Mouse (Mus musculus) limb, embryonic 10.5 days (tissue): Measurements from ENCODE around the gene Nav3. TPM values are rescaled to one million over a fixed set of nuclear protein-coding genes. Genes with fewer than 3 reads are reported as not detected.
A peak's percentile ranks its signal among the peaks of the same experiment; 100 is the strongest.

Source experiments
- DNase-seq: peaks from one replicate; pipeline ENCODE4 v3.0.0-alpha.2; 2017; ENCODE audit warnings: low spot score
- H3K27ac ChIP-seq: fragments of 300-500 bp; sonication (generic); 2 replicates; pipeline ENCODE4 v1.5.1; 2016; ENCODE audit warnings: mild to moderate bottlenecking
- H3K27me3 ChIP-seq: fragments of 300-500 bp; sonication (generic); 2 replicates; pipeline ENCODE4 v1.6.1; 2016; ENCODE audit warnings: low read depth, mild to moderate bottlenecking; ENCODE audit not compliant: poor library complexity, severe bottlenecking
- H3K36me3 ChIP-seq: fragments of 300-500 bp; sonication (generic); 2 replicates; pipeline ENCODE4 v1.6.1; 2016; ENCODE audit warnings: mild to moderate bottlenecking, moderate library complexity
- H3K4me1 ChIP-seq: fragments of 300-500 bp; sonication (generic); 2 replicates; pipeline ENCODE4 v1.6.1; 2016
- H3K4me3 ChIP-seq: fragments of 300-500 bp; sonication (generic); 2 replicates; pipeline ENCODE4 v1.5.1; 2016; ENCODE audit warnings: mild to moderate bottlenecking, moderate library complexity
- H3K9me3 ChIP-seq: fragments of 300-500 bp; sonication (generic); replicated peaks from 2 replicates; pipeline ENCODE4 v1.6.1; 2016; ENCODE audit warnings: mild to moderate bottlenecking
- WGBS: fragments of 180-500 bp; shearing (Covaris S2); methylation state at CpG from one replicate; pipeline ENCODE4 v1.1.7; 2016; 5-methylcytosine and 5-hydroxymethylcytosine counted together
- polyA plus RNA-seq: library from polyadenylated mRNA; unstranded; fragments of >200 nt; fragmentation: Nextera tagmentation; extraction: Ambion mirVana; gene quantifications from 2 replicates; pipeline ENCODE4 v1.2.1, GENCODE M21; 2016

The Nav3 gene
- polyA plus RNA-seq, 1 experiment from 2014 or later: 0.93 TPM

DNA sequence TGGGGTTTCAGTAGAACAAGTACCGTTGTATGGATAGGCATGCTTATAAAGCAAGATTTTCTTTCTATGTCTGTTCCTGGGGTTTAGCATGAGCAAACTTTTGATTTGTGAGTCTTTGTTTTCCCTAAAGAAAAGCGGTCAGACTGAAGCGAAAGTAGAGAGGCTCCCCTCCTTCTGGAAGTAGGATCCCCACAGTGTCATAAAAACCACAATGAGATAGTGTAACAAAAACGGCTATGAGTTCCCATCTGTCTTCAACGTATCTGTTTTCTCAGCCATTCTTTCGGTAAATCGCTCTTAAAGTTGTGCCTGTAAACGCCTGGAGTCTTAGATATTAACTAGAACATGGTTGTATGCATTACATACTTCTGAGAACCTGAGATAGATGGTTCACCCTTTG, 479.7 kb downstream of the Nav3 start:
- no peak for DNase-seq
- Histone ChIP-seq H3K36me3 (no peaks in the 10 kb centered on the region), H3K27me3 (no peaks in the 10 kb centered on the region), H3K27ac (no peak overlapping the region), H3K9me3 (no peaks in the 10 kb centered on the region), H3K4me1 (no peaks in the 10 kb centered on the region), H3K4me3 (no peak overlapping the region)
- WGBS: 90% methylated on average over 8 of the region's 8 CpGs

GRCm38 (mm10) chr10:109974177-109974576, 481.8 kb downstream of the Nav3 start:
- DNase-seq: no peak
- H3K9me3 ChIP-seq: no peaks in the 10 kb centered on the region
- H3K36me3 ChIP-seq: no peaks in the 10 kb centered on the region
- H3K4me1 ChIP-seq: no peaks in the 10 kb centered on the region
- H3K4me3 ChIP-seq: no peak overlapping the region
- 81% methylated on average over 4 of the region's 4 CpGs for WGBS
- H3K27me3 ChIP-seq: no peaks in the 10 kb centered on the region
- H3K27ac ChIP-seq: no peak overlapping the region

- Histone ChIP-seq H3K9me3 (no peaks in the 10 kb centered on the region), H3K27me3 (no peaks in the 10 kb centered on the region), H3K36me3 (no peaks in the 10 kb centered on the region), H3K27ac (no peak overlapping the region), H3K4me3 (no peak overlapping the region), H3K4me1 (no peaks in the 10 kb centered on the region)
- WGBS: 68% methylated on average over 3 of the region's 3 CpGs
- no peak for DNase-seq
Measured at GRCm38 (mm10) chr10:109973483-109973882, 482.5 kb downstream of the Nav3 start.

- no peak for DNase-seq
- Histone ChIP-seq H3K27me3 (no peaks in the 10 kb centered on the region), H3K36me3 (no peaks in the 10 kb centered on the region), H3K4me3 (no peak overlapping the region), H3K4me1 (no peaks in the 10 kb centered on the region), H3K27ac (no peak overlapping the region), H3K9me3 (no peaks in the 10 kb centered on the region)
- WGBS: 87% methylated on average over 3 of the region's 3 CpGs
Measured at GRCm38 (mm10) chr10:109950296-109950695, 505.7 kb downstream of the Nav3 start.

GRCm38 (mm10) chr10:109929319-109929622, 526.7 kb downstream of the Nav3 start:
- Histone ChIP-seq H3K27ac (no peak overlapping the region), H3K4me3 (no peak overlapping the region), H3K9me3 (no peaks in the 10 kb centered on the region), H3K4me1 (0 out of 2 replicates have a peak, but pooled peaks cover 3% of the 10 kb centered on the region), H3K36me3 (no peaks in the 10 kb centered on the region), H3K27me3 (no peaks in the 10 kb centered on the region)
- 68% methylated on average over 5 of the region's 5 CpGs for WGBS
- no peak for DNase-seq

DNA sequence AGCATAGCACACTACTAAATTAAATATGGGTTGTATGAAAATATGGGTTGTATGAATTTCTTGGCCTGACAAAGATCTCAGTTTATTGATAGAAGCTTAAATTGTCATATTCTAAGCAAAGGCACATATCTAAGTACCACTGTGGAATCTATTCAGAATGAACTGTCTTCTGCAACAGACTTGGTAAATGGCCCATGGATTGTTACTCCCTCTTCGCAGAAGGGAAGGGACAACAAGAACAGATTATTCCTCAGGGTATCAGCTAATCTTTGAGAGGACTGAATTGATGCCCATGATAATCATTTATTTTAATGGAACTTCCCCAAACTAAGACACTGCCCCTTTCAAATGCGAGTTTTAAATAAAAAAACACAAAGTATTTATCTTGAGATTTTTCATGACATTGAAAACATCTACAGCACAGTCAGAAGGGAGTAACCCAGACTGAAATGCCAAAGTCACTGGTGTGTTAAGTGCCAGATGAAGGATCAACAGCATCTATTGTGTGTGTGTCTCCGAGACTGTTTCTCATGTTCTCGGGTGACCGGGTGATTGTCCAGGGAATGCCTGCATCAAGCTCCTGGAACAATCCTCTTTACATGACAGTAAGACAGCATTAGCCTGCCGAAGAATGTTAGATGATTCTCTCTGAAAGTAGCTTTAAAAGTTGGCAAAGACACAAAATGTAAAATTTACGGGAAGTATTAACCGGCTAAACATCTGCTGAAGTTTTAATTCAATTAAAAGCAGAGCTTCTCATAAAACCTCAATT, 527.3 kb downstream of the Nav3 start:
- Histone ChIP-seq H3K36me3 (no peaks in the 10 kb centered on the region), H3K9me3 (no peaks in the 10 kb centered on the region), H3K4me1 (0 out of 2 replicates have a peak, but pooled peaks cover 3% of the 10 kb centered on the region), H3K27me3 (no peaks in the 10 kb centered on the region), H3K27ac (no peak overlapping the region), H3K4me3 (no peak overlapping the region)
- 73% methylated on average over 8 of the region's 8 CpGs for WGBS
- no peak for DNase-seq

- no peak overlapping the region for H3K27ac ChIP-seq
- H3K27me3 ChIP-seq: no peaks in the 10 kb centered on the region
- no peak overlapping the region for H3K4me3 ChIP-seq
- H3K9me3 ChIP-seq: no peaks in the 10 kb centered on the region
- no peaks in the 10 kb centered on the region for H3K36me3 ChIP-seq
- peaks cover 7% of the 10 kb centered on the region for H3K4me1 ChIP-seq
- DNase-seq: no peak
- WGBS: 85% methylated on average over 3 of the region's 3 CpGs
Measured at GRCm38 (mm10) chr10:109926149-109926548, 529.9 kb downstream of the Nav3 start.

DNA sequence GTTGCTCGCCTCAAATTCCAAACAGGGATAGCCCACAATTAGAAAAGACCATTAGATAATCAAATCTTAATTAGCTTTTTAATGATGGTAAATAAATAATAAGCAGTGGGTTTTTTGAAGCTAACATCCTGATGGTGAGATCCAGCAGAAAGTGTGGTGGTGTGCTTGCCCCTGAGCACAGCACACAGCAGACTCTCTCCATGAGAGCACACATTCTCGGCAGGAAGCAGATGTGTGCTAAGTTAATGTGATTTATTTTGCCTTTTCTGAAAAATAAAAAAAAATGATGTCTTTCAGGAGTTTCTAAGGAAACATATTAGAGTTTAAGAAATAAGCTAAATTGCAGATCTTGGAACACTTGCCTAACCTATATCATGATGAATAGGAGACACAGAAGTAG, 531.9 kb downstream of the Nav3 start:
- Histone ChIP-seq H3K9me3 (no peaks in the 10 kb centered on the region), H3K4me1 (peaks cover 6% of the 10 kb centered on the region), H3K27ac (no peak overlapping the region), H3K4me3 (no peak overlapping the region), H3K27me3 (no peaks in the 10 kb centered on the region), H3K36me3 (no peaks in the 10 kb centered on the region)
- no peak for DNase-seq
- WGBS: 77% methylated on average over 2 of the region's 2 CpGs

GRCm38 (mm10) chr10:109921368-109921767, 534.6 kb downstream of the Nav3 start:
- no peaks in the 10 kb centered on the region for H3K27me3 ChIP-seq
- H3K4me1 ChIP-seq: peaks cover 5% of the 10 kb centered on the region
- H3K4me3 ChIP-seq: no peak overlapping the region
- no peak overlapping the region for H3K27ac ChIP-seq
- peak; percentile 34 for DNase-seq
- WGBS: 40% methylated on average over 11 of the region's 11 CpGs
- H3K36me3 ChIP-seq: no peaks in the 10 kb centered on the region
- H3K9me3 ChIP-seq: no peaks in the 10 kb centered on the region

DNA sequence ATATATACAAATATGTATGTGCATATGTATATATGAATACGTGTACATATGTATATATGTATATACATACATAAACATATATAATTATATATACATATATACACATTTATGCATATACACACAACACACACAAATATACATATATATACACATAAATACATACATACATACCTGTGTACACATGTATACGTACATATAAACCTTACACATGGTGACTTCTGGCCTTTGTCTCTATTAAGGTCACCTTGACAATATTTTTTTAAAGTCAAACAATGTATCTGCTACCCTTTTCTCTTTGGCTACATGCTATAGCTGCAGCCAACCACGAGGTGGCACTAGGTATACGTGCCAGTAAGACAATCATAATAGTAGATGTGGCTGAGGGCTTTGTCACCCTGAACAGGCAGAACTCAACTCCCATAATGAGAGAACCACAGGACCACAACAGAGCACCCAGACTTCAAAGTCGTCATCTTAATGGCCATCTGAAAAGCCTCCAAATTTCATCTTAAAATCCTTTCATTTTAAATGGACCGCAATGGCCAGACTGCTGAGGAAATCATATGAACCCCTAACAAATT, 535.3 kb downstream of the Nav3 start:
- no peaks in the 10 kb centered on the region for H3K36me3 ChIP-seq
- H3K27me3 ChIP-seq: no peaks in the 10 kb centered on the region
- no peak overlapping the region for H3K4me3 ChIP-seq
- WGBS: 15% methylated on average over 6 of the region's 6 CpGs
- no peaks in the 10 kb centered on the region for H3K9me3 ChIP-seq
- peak; percentile 63 for DNase-seq
- no peak overlapping the region for H3K27ac ChIP-seq
- H3K4me1 ChIP-seq: peaks cover 5% of the 10 kb centered on the region

DNA sequence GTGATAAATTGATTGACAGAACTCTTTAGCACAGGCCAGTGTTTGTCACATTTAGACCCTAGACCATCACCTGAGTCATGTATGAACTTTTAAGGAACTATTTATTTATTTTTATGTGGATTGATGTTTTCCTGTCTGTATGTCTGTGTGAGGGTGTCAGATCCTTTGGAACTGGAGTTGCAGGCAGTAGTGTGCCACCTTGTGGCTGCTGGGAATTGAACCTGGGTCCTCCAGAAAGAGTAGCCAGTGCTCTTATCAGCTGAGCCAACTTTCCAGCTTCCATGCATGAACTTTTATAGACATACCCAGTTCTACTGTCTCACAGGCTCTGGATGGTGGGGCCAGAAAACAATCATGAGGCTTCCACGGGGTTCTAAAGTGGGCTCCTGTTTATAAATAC, 536.5 kb downstream of the Nav3 start:
- Histone ChIP-seq H3K36me3 (no peaks in the 10 kb centered on the region), H3K4me3 (no peak overlapping the region), H3K27me3 (no peaks in the 10 kb centered on the region), H3K27ac (no peak overlapping the region), H3K9me3 (no peaks in the 10 kb centered on the region), H3K4me1 (peaks cover 5% of the 10 kb centered on the region)
- peak; percentile 31 for DNase-seq
- WGBS: 50% methylated on average over 1 of the region's 1 CpGs

DNA sequence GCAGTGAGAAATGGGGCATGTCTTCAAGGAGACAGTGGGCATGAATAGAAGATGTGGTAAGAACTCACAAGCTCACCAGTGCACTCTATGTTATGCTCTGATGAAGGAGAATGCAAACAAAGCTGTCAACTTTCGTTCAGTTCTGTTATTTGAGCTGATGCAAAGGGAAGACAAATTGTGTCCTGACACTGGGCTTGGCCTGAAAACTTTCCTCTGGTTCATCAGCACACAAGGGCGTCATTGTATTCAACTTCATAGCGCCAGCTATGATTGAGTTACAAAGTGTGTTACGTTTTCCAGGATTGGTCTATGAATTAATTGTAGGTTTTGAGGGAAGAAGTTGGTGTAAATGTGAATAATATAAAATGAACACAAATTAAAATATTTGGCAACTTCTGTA, 548.8 kb downstream of the Nav3 start:
- Histone ChIP-seq H3K4me3 (no peak overlapping the region), H3K9me3 (no peaks in the 10 kb centered on the region), H3K27ac (no peak overlapping the region), H3K4me1 (0 out of 2 replicates have a peak, but pooled peaks cover 8% of the 10 kb centered on the region), H3K36me3 (no peaks in the 10 kb centered on the region), H3K27me3 (no peaks in the 10 kb centered on the region)
- 80% methylated on average over 4 of the region's 4 CpGs for WGBS
- no peak for DNase-seq

GRCm38 (mm10) chr10:109906413-109906785, 549.6 kb downstream of the Nav3 start:
- no peak overlapping the region for H3K4me3 ChIP-seq
- no peaks in the 10 kb centered on the region for H3K36me3 ChIP-seq
- 47% methylated on average over 6 of the region's 6 CpGs for WGBS
- DNase-seq: no peak
- H3K27ac ChIP-seq: no peak overlapping the region
- H3K27me3 ChIP-seq: no peaks in the 10 kb centered on the region
- H3K4me1 ChIP-seq: 0 out of 2 replicates have a peak, but pooled peaks cover 8% of the 10 kb centered on the region
- no peaks in the 10 kb centered on the region for H3K9me3 ChIP-seq
